Mouse (Mus musculus): ENCODE results near the gene Psmd7.

DNA sequence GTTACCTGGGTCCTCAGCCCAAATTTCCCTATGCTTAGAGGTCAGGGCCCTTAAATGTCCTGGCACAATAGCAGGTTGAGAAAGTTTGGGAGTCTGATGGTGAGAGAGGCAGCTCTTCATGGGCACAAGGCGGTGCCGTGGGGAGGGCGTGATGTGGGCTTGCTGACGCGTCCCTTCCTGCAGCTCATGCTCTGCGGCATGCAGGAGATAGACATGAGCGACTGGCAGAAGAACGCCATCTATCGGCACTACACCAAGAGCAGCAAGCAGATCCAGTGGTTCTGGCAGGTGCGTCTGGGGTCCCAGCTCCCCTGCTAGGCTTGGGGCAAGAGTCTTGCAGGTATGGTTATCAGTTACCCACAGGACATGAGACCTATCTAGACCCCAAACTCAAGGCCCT is 33.0 kb downstream of the Psmd7 start:
- TF ChIP-seq CTCF (IDR thresholded peaks at IDR 0.05; ENCODE audit: extremely low read depth, insufficient read length, insufficient replicate concordance, low read depth, low read length) (no peak), POLR2A (IDR thresholded peaks at IDR 0.05; ENCODE audit: low read depth, low read length) (no peak)
